13 mouse cellular contexts compared by ENCODE assay signal in genomic region chr7:137841456-137842100, GRCm38 (mm10).
DNase-seq lines count a peak whose midpoint lies in the region; ATAC-seq and TF ChIP-seq lines count a peak whose summit lies in the region.
"Had no signal": no experiment of that assay in that cellular context is flagged by ENCODE, and none has a peak within 500 bp of the region (broad histone marks: within the 10 kb centered on the region; RNA-seq: fewer than 3 reads in every experiment).

No protein-coding gene starts in this region.

- TF ChIP-seq CTCF in layer of hippocampus, adult 2 months (conservative IDR thresholded peaks at IDR 0.05) = peak; percentile 39

- DNase-seq in heart, adult 11 months = peak; percentile 23
- DNase-seq in layer of hippocampus, adult 2 months (ENCODE audit: low spot score in 2 of 2) = no peak
- DNase-seq in layer of hippocampus, postnatal 36 days = no peak
- DNase-seq in adrenal gland, postnatal 10 days = peak; percentile 28
- DNase-seq in embryo, embryonic 9.5 days (ENCODE audit: extremely low spot score) = peak; percentile 19
- no peak for DNase-seq in urinary bladder, postnatal 4 days (ENCODE audit: low spot score in 2 of 2)
- DNase-seq in left cerebral cortex, adult 11 months (ENCODE audit: low spot score) = no peak
- DNase-seq: kidney, postnatal 14 days; thymus, postnatal 25 days had no signal

- H3K27me3 ChIP-seq in heart, embryonic 11.5 days (ENCODE audit: control insufficient read depth, insufficient read depth, low read length) = no peaks in the 10 kb centered on the region
- H3K27me3 ChIP-seq: embryonic facial prominence, embryonic 15.5 days; lung, embryonic 15.5 days had no signal

- no peaks in the 10 kb centered on the region for H3K4me1 ChIP-seq in heart, embryonic 11.5 days (ENCODE audit: control insufficient read depth, insufficient read depth, low read length)
- H3K4me1 ChIP-seq: embryonic facial prominence, embryonic 15.5 days; lung, embryonic 15.5 days had no signal

- H3K9ac ChIP-seq in heart, embryonic 11.5 days (ENCODE audit: low read depth, low read length) = no peak overlapping the region
- H3K9ac ChIP-seq: embryonic facial prominence, embryonic 15.5 days; lung, embryonic 15.5 days had no signal

- no peak overlapping the region for H3K4me2 ChIP-seq in heart, embryonic 11.5 days
- H3K4me2 ChIP-seq: embryonic facial prominence, embryonic 15.5 days; liver, embryonic 11.5 days; lung, embryonic 15.5 days had no signal

- H3K4me3 ChIP-seq in heart, embryonic 11.5 days (ENCODE audit: low read depth, low read length) = no peak overlapping the region
- no peak overlapping the region for H3K4me3 ChIP-seq in layer of hippocampus, adult 2 months
- H3K4me3 ChIP-seq: embryonic facial prominence, embryonic 15.5 days; lung, embryonic 15.5 days had no signal

- no peaks in the 10 kb centered on the region for H3K36me3 ChIP-seq in heart, embryonic 11.5 days (ENCODE audit: control insufficient read depth, insufficient read depth, low read length)
- H3K36me3 ChIP-seq: embryonic facial prominence, embryonic 15.5 days; lung, embryonic 15.5 days had no signal

- H3K27ac ChIP-seq in heart, embryonic 11.5 days (ENCODE audit: low read depth, low read length) = no peak overlapping the region
- H3K27ac ChIP-seq in layer of hippocampus, adult 2 months = no peak overlapping the region
- H3K27ac ChIP-seq: embryonic facial prominence, embryonic 15.5 days; lung, embryonic 15.5 days had no signal

- ATAC-seq in heart, embryonic 11.5 days (replicated peaks; ENCODE audit: insufficient number of reproducible peaks, low FRiP score, low TSS enrichment) = no peak

- no peaks in the 10 kb centered on the region for H3K9me3 ChIP-seq in heart, embryonic 11.5 days (replicated peaks; ENCODE audit: control insufficient read depth, low read length)
- H3K9me3 ChIP-seq: embryonic facial prominence, embryonic 15.5 days; lung, embryonic 15.5 days had no signal

- 63% methylated on average over 8 of the region's 8 CpGs for WGBS in heart, embryonic 11.5 days (ENCODE audit: insufficient replicate concordance)

Comparison
In these comparisons a context has a peak if more than half of its experiments do, and no peak if none do; other contexts are left out.
1. DNase-seq: peak in heart, adult 11 months (single experiment), adrenal gland, postnatal 10 days (single experiment) and embryo, embryonic 9.5 days (single experiment); none in layer of hippocampus, adult 2 months (0 of 2), layer of hippocampus, postnatal 36 days (0 of 2), urinary bladder, postnatal 4 days (0 of 2) and left cerebral cortex, adult 11 months (single experiment).